ENCODE assay signal across 17 mouse cellular contexts in genomic region chr5:148595459-148595751, GRCm38 (mm10). TPM values are rescaled to one million over a fixed set of nuclear protein-coding genes. Genes with fewer than 3 reads are reported as not detected.
DNase-seq lines count a peak whose midpoint lies in the region; ATAC-seq and TF ChIP-seq lines count a peak whose summit lies in the region.
"Had no signal": no experiment of that assay in that cellular context is flagged by ENCODE, and none has a peak within 500 bp of the region (broad histone marks: within the 10 kb centered on the region; RNA-seq: fewer than 3 reads in every experiment).

No protein-coding gene starts in this region.

- H3K9ac ChIP-seq in lung, postnatal 0 days (replicated peaks; ENCODE audit: low read depth) = no peak overlapping the region
- H3K9ac ChIP-seq: midbrain, embryonic 15.5 days; stomach, embryonic 15.5 days had no signal

- H3K4me3 ChIP-seq in lung, postnatal 0 days (ENCODE audit: low read depth, low read length) = no peak overlapping the region
- H3K4me3 ChIP-seq in kidney, adult 2 months (ENCODE audit: insufficient read depth, low read depth, low read length) = no peak overlapping the region
- H3K4me3 ChIP-seq: midbrain, embryonic 15.5 days; stomach, embryonic 15.5 days had no signal

- no peak overlapping the region for H3K27ac ChIP-seq in lung, postnatal 0 days (ENCODE audit: low read length)
- no peak overlapping the region for H3K27ac ChIP-seq in kidney, adult 2 months (ENCODE audit: insufficient read depth, low read depth, low read length)
- H3K27ac ChIP-seq: kidney, postnatal 0 days; midbrain, embryonic 15.5 days; stomach, embryonic 15.5 days had no signal

- TF ChIP-seq EP300 in lung, postnatal 0 days (IDR thresholded peaks at IDR 0.05) = no peak

- no peak for ATAC-seq in lung, postnatal 0 days
- peak; percentile 55 for ATAC-seq in monocyte, adult 5-6 weeks (replicated peaks; ENCODE audit: insufficient number of reproducible peaks, low FRiP score, low TSS enrichment, poor library complexity, severe bottlenecking)
- ATAC-seq in frontal cortex, adult (ENCODE audit: low TSS enrichment) = no peak
- ATAC-seq: forebrain, embryonic 16.5 days; hindbrain, embryonic 16.5 days; midbrain, embryonic 15.5 days had no signal

- H3K4me2 ChIP-seq in lung, postnatal 0 days (replicated peaks; ENCODE audit: low read depth, low read length) = no peak overlapping the region
- H3K4me2 ChIP-seq: midbrain, embryonic 15.5 days; stomach, embryonic 15.5 days had no signal

- no peaks in the 10 kb centered on the region for H3K4me1 ChIP-seq in lung, postnatal 0 days (ENCODE audit: insufficient read depth, low read depth, low read length)
- peaks cover 3% of the 10 kb centered on the region; the same call in 1 of the 2 replicates for H3K4me1 ChIP-seq in kidney, adult 2 months (ENCODE audit: control insufficient read depth, insufficient read depth, low read length)
- H3K4me1 ChIP-seq: midbrain, embryonic 15.5 days; stomach, embryonic 15.5 days had no signal

- no peak for TF ChIP-seq POLR2A in kidney, adult 2 months (IDR thresholded peaks at IDR 0.05; ENCODE audit: low read depth, low read length)

- TF ChIP-seq CTCF in lung, postnatal 0 days (IDR thresholded peaks at IDR 0.05) = no peak
- TF ChIP-seq CTCF in kidney, adult 2 months (conservative IDR thresholded peaks at IDR 0.05; ENCODE audit: insufficient read depth, insufficient read length, low read depth, low read length) = no peak

- DNase-seq in lung, postnatal 0 days (ENCODE audit: low spot score) = peak; percentile 36
- no peak for DNase-seq in lung, postnatal 14 days
- DNase-seq in CD4-positive helper T cell, adult 2 months (ENCODE audit: low read depth, low spot score) = peak; percentile 60
- peak; percentile 10 for DNase-seq in c-Kit-positive CD71-negative TER-119-negative erythroid progenitor cells, embryonic 14.5 days (ENCODE audit: low read depth)
- DNase-seq in kidney, adult 2 months = no peak
- no peak for DNase-seq in thymus, adult 18-20 months
- DNase-seq: cerebellum, adult 9-11 months; gastrocnemius, postnatal 36 days; lung, adult 18-20 months; retina, postnatal 1 day had no signal

- H3K27me3 ChIP-seq in lung, postnatal 0 days (replicated peaks; ENCODE audit: insufficient read depth, low read length) = no peaks in the 10 kb centered on the region
- H3K27me3 ChIP-seq in kidney, adult 2 months (replicated peaks; ENCODE audit: control insufficient read depth, insufficient read depth, low read length) = no peaks in the 10 kb centered on the region
- H3K27me3 ChIP-seq: midbrain, embryonic 15.5 days; stomach, embryonic 15.5 days had no signal

- WGBS in lung, postnatal 0 days = 73% methylated on average over 1 of the region's 1 CpGs
- WGBS in kidney, adult 2 months = 79% methylated on average over 1 of the region's 1 CpGs

- no peaks in the 10 kb centered on the region for H3K9me3 ChIP-seq in lung, postnatal 0 days (ENCODE audit: low read length)
- H3K9me3 ChIP-seq: midbrain, embryonic 15.5 days; stomach, embryonic 15.5 days had no signal

- H3K36me3 ChIP-seq in lung, postnatal 0 days (ENCODE audit: insufficient read depth, low read length) = no peaks in the 10 kb centered on the region
- H3K36me3 ChIP-seq in kidney, adult 2 months (ENCODE audit: control insufficient read depth, insufficient read depth, low read length) = no peaks in the 10 kb centered on the region
- H3K36me3 ChIP-seq: midbrain, embryonic 15.5 days; stomach, embryonic 15.5 days had no signal

RNA-seq across cellular contexts. Expression of gene Ubl3, which starts 42.8 kb away (rescaled TPM):
- 161 and 165 TPM in 2 replicates for polyA plus RNA-seq in lung, postnatal 0 days (2015; fragmentation: Nextera tagmentation; extraction: Ambion mirVana)
- 179 to 332 TPM (median 268 TPM) in 3 replicates for total RNA-seq in monocyte, adult 5-6 weeks (2017)
- 71.2 and 71.3 TPM in 2 replicates for polyA plus RNA-seq in kidney, adult 2 months (2012; rRNA removed)

Comparison
In these comparisons a context has a peak if more than half of its experiments do, and no peak if none do; other contexts are left out.
1. DNase-seq: peak in lung, postnatal 0 days (single experiment), CD4-positive helper T cell, adult 2 months (single experiment) and c-Kit-positive CD71-negative TER-119-negative erythroid progenitor cells, embryonic 14.5 days (single experiment); none in lung, postnatal 14 days (single experiment), kidney, adult 2 months (single experiment) and thymus, adult 18-20 months (0 of 2).